Mouse (Mus musculus) testis, adult 2 months (tissue): ENCODE results near the gene Dcst2.

Experiments
- CTCF ChIP-seq: fragments of 200-500 bp; IDR thresholded peaks from 2 replicates; pipeline ENCODE4 v1.5.1; 2012; ENCODE audit warnings: low read depth, mild to moderate bottlenecking, inconsistent platforms, low read length, moderate library complexity; ENCODE audit not compliant: control insufficient read depth, insufficient read depth, insufficient replicate concordance
- POLR2A ChIP-seq: fragments of 200-500 bp; IDR thresholded peaks from 2 replicates; pipeline ENCODE4 v1.6.1; 2012; ENCODE audit warnings: low read depth, mild to moderate bottlenecking, inconsistent platforms, low read length, moderate library complexity; ENCODE audit not compliant: control insufficient read depth

- TF ChIP-seq POLR2A (no peak), CTCF (no peak)
Observed at GRCm38 (mm10) chr3:89351271-89351670, 10.5 kb upstream of the Dcst2 start.
